Mouse (Mus musculus) activated CD4-positive, CD25-positive, alpha-beta regulatory T cell, adult 9 weeks (primary cell): ENCODE measurements around the gene Gm13289. TPM values are rescaled to one million over a fixed set of nuclear protein-coding genes. Genes with fewer than 3 reads are reported as not detected.

Experiments
- polyA plus RNA-seq: library from polyadenylated mRNA; unstranded; fragments of 100-300 nt; shearing (Covaris generic); gene quantifications from one replicate; pipeline ENCODE4 v1.2.1, GENCODE M21; 2017

Gene Gm13289
- polyA plus RNA-seq, result not detected

GRCm38 (mm10) chr4:88776622-88777021 lies at the start of gene Gm13289:
Gene Gm13289 (plus strand): TSS chr4:88776922.

GRCm38 (mm10) chr4:88754818-88755340 lies 21.8 kb upstream of the Gm13289 start, which contains the start of gene Gm13271:
Gene Gm13271 (plus strand): TSS chr4:88754868.

GRCm38 (mm10) chr4:88759610-88760268 lies 17.0 kb upstream of the Gm13289 start, which contains the start of gene Gm13283:
Gene Gm13283 (plus strand): TSS chr4:88760119.

GRCm38 (mm10) chr4:88773534-88773933 lies 3.2 kb upstream of the Gm13289 start, which contains the start of gene Gm13290:
Gene Gm13290 (plus strand): TSS chr4:88773834.

GRCm38 (mm10) chr4:88779550-88779949 lies 2.8 kb downstream of the Gm13289 start, which contains the start of gene Gm13272:
Gene Gm13272 (plus strand): TSS chr4:88779850.

GRCm38 (mm10) chr4:88781831-88782230 lies 5.1 kb downstream of the Gm13289 start, which contains the start of gene Ifnz:
Gene Ifnz (plus strand): TSS chr4:88782131.

GRCm38 (mm10) chr4:88785409-88785808 lies 8.7 kb downstream of the Gm13289 start, which contains the start of gene Gm13276:
Gene Gm13276 (plus strand): TSS chr4:88785709.

GRCm38 (mm10) chr4:88788402-88788801 lies 11.7 kb downstream of the Gm13289 start, which contains the start of gene Gm13277:
Gene Gm13277 (plus strand): TSS chr4:88788632.

GRCm38 (mm10) chr4:88791250-88791649 lies 14.5 kb downstream of the Gm13289 start, which contains the start of gene Gm13278:
Gene Gm13278 (plus strand): TSS chr4:88791550.

GRCm38 (mm10) chr4:88793936-88794675 lies 17.4 kb downstream of the Gm13289 start, which contains the start of gene Gm13275:
Gene Gm13275 (plus strand): TSS chr4:88794487.

GRCm38 (mm10) chr4:88797097-88797496 lies 20.4 kb downstream of the Gm13289 start, which contains the start of gene Gm13279:
Gene Gm13279 (plus strand): TSS chr4:88797397.

GRCm38 (mm10) chr4:88799365-88799764 lies 22.6 kb downstream of the Gm13289 start, which contains the start of gene Gm13285:
Gene Gm13285 (plus strand): TSS chr4:88799665.

GRCm38 (mm10) chr4:88802954-88803353 lies 26.2 kb downstream of the Gm13289 start, which contains the start of gene Gm13287:
Gene Gm13287 (plus strand): TSS chr4:88803254.

GRCm38 (mm10) chr4:88805231-88805630 lies 28.5 kb downstream of the Gm13289 start, which contains the start of gene Gm13288:
Gene Gm13288 (plus strand): TSS chr4:88805531.

GRCm38 (mm10) chr4:88815928-88816327 lies 39.2 kb downstream of the Gm13289 start, which contains the start of gene Ifna7:
Gene Ifna7 (plus strand): TSS chr4:88816228.

GRCm38 (mm10) chr4:88819659-88820058 lies 42.9 kb downstream of the Gm13289 start, which contains the start of gene Ifna11:
Gene Ifna11 (plus strand): TSS chr4:88819959.

Other genes starting within 250 kb of the Gm13289 start
- gene Ifna15, start 218.7 kb upstream of the Gm13289 start, polyA plus RNA-seq, result not detected
- not detected for gene Ifna14, start 205.1 kb upstream of the Gm13289 start, polyA plus RNA-seq
- gene Ifna9, start 184.5 kb upstream of the Gm13289 start, polyA plus RNA-seq, result not detected
- not detected for gene Ifna12, start 173.5 kb upstream of the Gm13289 start, polyA plus RNA-seq
- gene C87499, start 142.5 kb upstream of the Gm13289 start, polyA plus RNA-seq, result not detected
- gene Ifna13, start 132.5 kb upstream of the Gm13289 start, polyA plus RNA-seq, result not detected
- gene Ifna16, start 100.0 kb upstream of the Gm13289 start, polyA plus RNA-seq, result not detected
- gene Ifna2, start 93.0 kb upstream of the Gm13289 start, polyA plus RNA-seq, result not detected
- gene Ifnab, start 85.6 kb upstream of the Gm13289 start, polyA plus RNA-seq, result not detected
- gene Gm26566, start 55.1 kb upstream of the Gm13289 start, polyA plus RNA-seq, result not detected
- gene Klhl9, start 54.5 kb upstream of the Gm13289 start, polyA plus RNA-seq, result 20.7 TPM
- not detected for gene Gm13271, start 22.1 kb upstream of the Gm13289 start, polyA plus RNA-seq
- gene Gm13283, start 16.8 kb upstream of the Gm13289 start, polyA plus RNA-seq, result not detected
- not detected for gene Gm13290, start 3.1 kb upstream of the Gm13289 start, polyA plus RNA-seq
- gene Gm13272, start 2.9 kb downstream of the Gm13289 start, polyA plus RNA-seq, result not detected
- gene Ifnz, start 5.2 kb downstream of the Gm13289 start, polyA plus RNA-seq, result 0.43 TPM
- gene Gm13276, start 8.8 kb downstream of the Gm13289 start, polyA plus RNA-seq, result not detected
- not detected for gene Gm13277, start 11.7 kb downstream of the Gm13289 start, polyA plus RNA-seq
- not detected for gene Gm13278, start 14.6 kb downstream of the Gm13289 start, polyA plus RNA-seq
- not detected for gene Gm13275, start 17.6 kb downstream of the Gm13289 start, polyA plus RNA-seq
- not detected for gene Gm13279, start 20.5 kb downstream of the Gm13289 start, polyA plus RNA-seq
- 0.83 TPM for gene Gm13285, start 22.7 kb downstream of the Gm13289 start, polyA plus RNA-seq
- gene Gm13287, start 26.3 kb downstream of the Gm13289 start, polyA plus RNA-seq, result not detected
- gene Gm13288, start 28.6 kb downstream of the Gm13289 start, polyA plus RNA-seq, result not detected
- gene Ifna7, start 39.3 kb downstream of the Gm13289 start, polyA plus RNA-seq, result not detected
- not detected for gene Ifna11, start 43.0 kb downstream of the Gm13289 start, polyA plus RNA-seq
- not detected for gene Ifna6, start 50.5 kb downstream of the Gm13289 start, polyA plus RNA-seq
- gene Ifna5, start 58.6 kb downstream of the Gm13289 start, polyA plus RNA-seq, result not detected
- gene Ifna4, start 64.9 kb downstream of the Gm13289 start, polyA plus RNA-seq, result not detected
- not detected for gene Ifna1, start 73.2 kb downstream of the Gm13289 start, polyA plus RNA-seq
- not detected for gene Ifne, start 103.3 kb downstream of the Gm13289 start, polyA plus RNA-seq